Mouse (Mus musculus) frontal cortex, adult (tissue): ENCODE results near the gene Mrgprg.

Experiments used
- ATAC-seq: cut with Nextera tagmentation; 2 replicates; pipeline ENCODE4 v1.9.2; 2017; ENCODE audit warnings: mild to moderate bottlenecking, moderate library complexity, mixed read lengths; ENCODE audit not compliant: low TSS enrichment

Mrgprg gene

DNA sequence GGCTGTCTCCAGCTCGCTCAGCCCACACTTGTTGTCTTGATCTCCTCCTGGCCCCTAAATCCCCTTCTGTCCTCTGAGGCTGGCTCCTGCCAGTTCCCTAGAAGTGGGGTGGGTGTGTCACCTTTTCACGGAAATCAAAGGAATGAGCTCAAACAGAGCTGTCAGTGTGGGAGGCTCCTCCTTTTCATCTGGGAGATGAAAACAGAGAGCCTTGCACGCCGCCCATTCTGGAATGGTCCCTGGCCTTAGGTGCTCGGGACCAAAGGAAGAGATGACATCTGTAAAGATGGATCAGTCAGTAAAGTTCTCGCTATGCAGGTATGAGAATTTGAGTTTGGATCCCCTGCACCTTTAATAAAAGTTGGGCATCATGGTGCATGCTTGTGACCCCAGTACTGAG, at the start of gene Mrgprg:
Mrgprg (minus strand) TSS at position 101 of the 400 bp plus-strand sequence.
- ATAC-seq = no peak

DNA sequence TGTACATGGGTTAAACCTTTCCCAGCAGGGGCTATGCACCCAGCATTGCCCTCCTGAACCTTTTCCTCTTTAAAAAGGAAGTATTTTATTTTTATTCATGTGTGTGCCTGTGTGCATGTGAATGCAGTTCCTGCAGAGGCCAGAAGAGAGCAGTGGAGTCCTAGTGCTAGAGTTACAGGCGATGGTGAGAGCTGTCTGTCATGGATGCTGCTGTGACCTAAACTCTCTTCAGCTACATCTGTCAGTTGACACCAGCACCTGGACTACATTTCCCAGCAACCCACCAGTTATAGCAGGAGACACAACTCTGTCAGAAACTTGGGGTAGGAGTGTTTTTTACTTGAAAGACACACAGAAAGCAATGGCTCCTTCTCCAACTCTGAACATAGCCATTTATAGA, 42.1 kb upstream of the Mrgprg start:
- no peak for ATAC-seq

- peak; percentile 41; the same call in 1 of the 2 replicates for ATAC-seq
Measured at GRCm38 (mm10) chr7:143805199-143805624, 38.4 kb upstream of the Mrgprg start.

- ATAC-seq = no peak
Measured at GRCm38 (mm10) chr7:143801195-143802065, 34.6 kb upstream of the Mrgprg start.

DNA sequence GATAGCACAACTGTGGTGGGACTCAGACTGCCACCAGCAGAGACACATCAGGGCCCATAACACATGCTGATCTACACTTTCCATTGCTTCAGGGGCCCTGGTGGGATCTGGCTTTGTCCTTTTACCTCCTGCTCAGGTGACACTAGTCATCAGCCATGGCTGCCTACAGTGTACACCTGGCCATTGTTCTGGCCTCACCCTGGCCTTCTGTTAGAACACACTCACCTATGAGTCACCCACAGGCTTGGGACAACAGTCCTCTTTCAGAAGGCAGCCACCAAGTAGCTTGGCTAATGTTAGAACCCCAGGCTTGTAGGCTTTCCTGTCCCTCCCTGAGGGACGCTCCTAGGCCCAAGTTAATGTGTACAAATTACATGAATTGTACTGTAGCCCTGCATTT, 34.0 kb upstream of the Mrgprg start:
- no peak for ATAC-seq

GRCm38 (mm10) chr7:143798783-143799182, 32.0 kb upstream of the Mrgprg start:
- no peak for ATAC-seq

- peak; percentile 50; the same call in 1 of the 2 replicates for ATAC-seq
Measured at GRCm38 (mm10) chr7:143793121-143793520, 26.3 kb upstream of the Mrgprg start.

- no peak for ATAC-seq
Measured at GRCm38 (mm10) chr7:143792336-143792985, 25.7 kb upstream of the Mrgprg start.

- ATAC-seq = peak; percentile 79
Measured at GRCm38 (mm10) chr7:143783996-143784829, 17.4 kb upstream of the Mrgprg start, which contains the start of gene Mrgpre. TSS of gene Mrgpre (minus strand) at chr7:143784500.

GRCm38 (mm10) chr7:143783378-143783995, 16.7 kb upstream of the Mrgprg start:
- ATAC-seq = peak; percentile 38

GRCm38 (mm10) chr7:143777375-143777774, 10.6 kb upstream of the Mrgprg start:
- ATAC-seq = no peak

DNA sequence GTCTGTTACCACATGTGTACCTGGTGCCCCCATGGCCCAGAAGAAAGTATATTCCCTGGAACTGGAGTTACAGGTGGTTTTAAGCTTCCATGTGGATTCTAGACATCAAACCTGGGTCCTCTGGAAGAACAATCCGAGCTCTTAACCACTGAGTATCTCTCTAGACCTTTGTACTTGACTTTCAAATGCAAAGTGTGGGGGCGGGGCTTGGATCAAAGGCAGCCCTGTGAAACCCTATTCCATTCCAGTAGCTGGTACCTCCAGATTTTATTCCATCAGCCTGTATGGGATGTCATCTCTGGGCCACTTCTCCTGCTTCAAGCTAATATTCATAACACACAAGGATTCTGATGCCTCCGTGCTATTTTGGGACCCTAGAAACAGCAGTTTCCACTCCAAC, 9.3 kb upstream of the Mrgprg start:
- ATAC-seq = no peak

DNA sequence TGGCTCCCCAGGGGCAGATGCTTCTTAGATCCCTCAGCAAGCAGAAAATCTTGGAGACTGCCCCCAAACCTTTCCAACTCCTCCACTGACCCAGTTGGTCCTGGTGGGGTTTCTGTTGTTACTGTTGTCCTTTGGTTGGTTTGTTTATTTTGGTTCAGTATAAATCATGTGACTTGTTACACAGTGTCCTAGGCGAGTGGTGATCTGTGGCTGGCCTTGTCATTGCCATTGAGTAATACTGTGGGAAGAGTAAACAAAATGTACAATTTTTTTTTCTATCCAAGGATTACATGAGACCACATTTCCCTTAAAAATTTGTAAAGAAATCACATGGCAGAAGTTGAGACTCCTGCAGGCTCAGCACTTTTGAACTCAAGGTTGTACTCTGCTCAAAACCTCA, 2.7 kb upstream of the Mrgprg start:
- ATAC-seq = no peak

GRCm38 (mm10) chr7:143768267-143768666, 1.5 kb upstream of the Mrgprg start:
- no peak for ATAC-seq

GRCm38 (mm10) chr7:143764876-143765530, 1.8 kb downstream of the Mrgprg start:
- ATAC-seq = no peak

- peak; percentile 76; the same call in 1 of the 2 replicates for ATAC-seq
Measured at GRCm38 (mm10) chr7:143763794-143764193, 3.0 kb downstream of the Mrgprg start.

DNA sequence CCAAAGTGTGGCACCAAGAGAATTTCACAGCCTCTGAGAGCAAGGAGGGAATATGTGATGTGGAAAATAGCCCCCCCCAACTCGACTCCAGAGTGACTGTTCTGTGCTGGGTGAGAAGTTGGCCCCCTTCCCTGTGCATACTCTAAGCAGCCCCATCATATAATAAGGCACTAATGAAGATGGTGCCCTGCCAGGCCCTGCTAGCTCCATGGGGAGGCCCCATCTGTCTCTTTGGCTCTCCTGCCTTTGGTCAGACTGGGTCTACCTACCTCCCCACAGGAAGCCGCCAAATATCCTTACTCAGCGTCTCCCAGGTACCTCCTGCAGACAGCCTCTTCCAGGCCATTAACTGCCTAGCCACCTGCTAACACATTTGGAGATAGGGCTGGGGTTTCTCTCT, 7.8 kb downstream of the Mrgprg start:
- ATAC-seq = no peak

DNA sequence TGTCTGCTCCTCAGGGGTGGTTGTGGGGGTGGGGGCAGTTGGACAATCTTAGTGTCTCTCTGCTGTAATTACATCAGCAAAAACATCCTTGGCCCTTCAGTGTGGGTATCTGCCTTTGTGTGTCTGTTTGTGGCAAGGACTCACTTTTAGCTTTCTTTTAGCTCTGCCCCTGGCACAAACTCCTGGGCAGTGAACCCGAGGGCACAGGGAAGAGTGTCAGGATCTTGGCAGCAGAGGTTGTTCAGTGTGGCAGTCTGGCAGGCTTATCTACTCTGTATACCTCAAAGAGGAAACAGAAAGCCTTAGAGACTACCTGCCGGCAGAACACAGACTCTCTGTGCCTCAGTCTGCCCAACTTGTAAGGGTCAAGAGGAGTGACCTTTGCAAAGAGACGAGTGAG, 9.1 kb downstream of the Mrgprg start:
- no peak for ATAC-seq

GRCm38 (mm10) chr7:143757027-143757390, 9.8 kb downstream of the Mrgprg start:
- peak; percentile 90 for ATAC-seq

- peak; percentile 47 for ATAC-seq
Measured at GRCm38 (mm10) chr7:143756125-143757026, 10.4 kb downstream of the Mrgprg start, which contains the start of gene Osbpl5. TSS of gene Osbpl5 (minus strand) at chr7:143756985.
